Comparison of ENCODE assay signal across 9 mouse cellular contexts in genomic region chr8:103623781-103624434, GRCm38 (mm10).
A peak's percentile ranks its signal among the peaks of the same experiment; 100 is the strongest.
DNase-seq lines count a peak whose midpoint lies in the region; ATAC-seq and TF ChIP-seq lines count a peak whose summit lies in the region.
"Had no signal": no experiment of that assay in that cellular context is flagged by ENCODE, and none has a peak within 500 bp of the region (broad histone marks: within the 10 kb centered on the region; RNA-seq: fewer than 3 reads in every experiment).

No protein-coding gene starts in this region.

- no peak for TF ChIP-seq EP300 in lung, postnatal 0 days (IDR thresholded peaks at IDR 0.05)

- DNase-seq in R1 (ENCODE audit: low read depth, low spot score) = peak; percentile 63
- peak; percentile 46 for DNase-seq in cerebellum, adult 9-10 months
- peak; percentile 25 to 26 for DNase-seq in frontal cortex, postnatal 25 days (ENCODE audit: low spot score in 2 of 2)
- DNase-seq in left cerebral cortex, postnatal 25 days (ENCODE audit: low spot score in 2 of 2) = peak; percentile 59 to 80
- DNase-seq in telencephalon, adult 2 months (ENCODE audit: low read depth, low spot score) = peak; percentile 34
- no peak for DNase-seq in lung, postnatal 0 days (ENCODE audit: low spot score)
- DNase-seq in lung, adult 18-20 months = no peak

- no peak for TF ChIP-seq CTCF in lung, postnatal 0 days (IDR thresholded peaks at IDR 0.05)

- no peak overlapping the region for H3K9ac ChIP-seq in lung, postnatal 0 days (replicated peaks; ENCODE audit: low read depth)

- ATAC-seq in lung, postnatal 0 days = no peak
- ATAC-seq in granulocyte monocyte progenitor cell, adult 5-6 weeks (replicated peaks; ENCODE audit: poor library complexity, severe bottlenecking) = no peak

- intact Hi-C loops in left cerebral cortex, postnatal 25 days (cut with DNase I) = no loop called here

- H3K4me3 ChIP-seq in lung, postnatal 0 days (ENCODE audit: low read depth, low read length) = no peak overlapping the region
- H3K4me3 ChIP-seq: megakaryocyte, embryonic 14.5 days had no signal

- 70% methylated on average over 3 of the region's 3 CpGs for WGBS in lung, postnatal 0 days

- H3K27me3 ChIP-seq in lung, postnatal 0 days (replicated peaks; ENCODE audit: insufficient read depth, low read length) = no peaks in the 10 kb centered on the region
- H3K27me3 ChIP-seq: megakaryocyte, embryonic 14.5 days had no signal

- H3K4me1 ChIP-seq in lung, postnatal 0 days (ENCODE audit: insufficient read depth, low read depth, low read length) = no peaks in the 10 kb centered on the region
- H3K4me1 ChIP-seq: megakaryocyte, embryonic 14.5 days had no signal

- no peak overlapping the region for H3K27ac ChIP-seq in lung, postnatal 0 days (ENCODE audit: low read length)

- no peaks in the 10 kb centered on the region for H3K9me3 ChIP-seq in lung, postnatal 0 days (ENCODE audit: low read length)

- no peak overlapping the region for H3K4me2 ChIP-seq in lung, postnatal 0 days (replicated peaks; ENCODE audit: low read depth, low read length)

- no peaks in the 10 kb centered on the region for H3K36me3 ChIP-seq in lung, postnatal 0 days (ENCODE audit: insufficient read depth, low read length)

Comparison
In these comparisons a context has a peak if more than half of its experiments do, and no peak if none do; other contexts are left out.
1. DNase-seq: peak in R1 (single experiment), cerebellum, adult 9-10 months (single experiment), frontal cortex, postnatal 25 days (2 of 2), left cerebral cortex, postnatal 25 days (2 of 2) and telencephalon, adult 2 months (single experiment); none in lung, postnatal 0 days (single experiment) and lung, adult 18-20 months (0 of 2).